Comparison of ENCODE assay signal across 31 mouse cellular contexts in the genomic region with DNA sequence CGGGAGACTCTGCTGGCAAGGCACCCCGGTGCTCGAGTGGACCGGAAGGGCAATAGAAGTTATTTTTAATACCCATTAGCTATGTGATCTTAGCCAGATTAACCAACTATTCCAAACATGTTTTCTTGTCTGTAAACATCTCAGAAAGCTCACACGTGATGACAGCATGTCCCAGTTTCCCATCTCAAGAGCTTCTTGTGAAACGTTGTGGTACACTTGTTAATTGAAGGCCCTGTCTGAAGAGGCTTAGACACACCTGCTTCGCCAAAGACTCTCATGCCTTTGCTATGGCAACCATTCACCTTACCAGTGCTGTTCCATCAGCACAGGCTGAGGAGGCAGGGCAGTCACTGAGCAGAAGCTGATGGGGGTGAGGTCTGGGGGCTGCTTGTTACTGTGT.
DNase-seq lines count a peak whose midpoint lies in the region; ATAC-seq and TF ChIP-seq lines count a peak whose summit lies in the region.
"Had no signal": no experiment of that assay in that cellular context is flagged by ENCODE, and none has a peak within 500 bp of the region (broad histone marks: within the 10 kb centered on the region; RNA-seq: fewer than 3 reads in every experiment).

No protein-coding gene starts in this region.

- H3K27ac ChIP-seq in forebrain, embryonic 13.5 days = no peak overlapping the region
- H3K27ac ChIP-seq in thymus, adult 2 months (ENCODE audit: control insufficient read depth, insufficient read depth, low read length) = no peak overlapping the region
- H3K27ac ChIP-seq: embryonic facial prominence, embryonic 10.5 days; embryonic facial prominence, embryonic 13.5 days; gastrocnemius, adult 2 months; hindbrain, embryonic 10.5 days; hindbrain, embryonic 14.5 days; hindbrain, postnatal 0 days had no signal

- ATAC-seq in forebrain, embryonic 13.5 days = no peak
- ATAC-seq: forebrain, embryonic 14.5 days; forebrain, postnatal 0 days; hindbrain, postnatal 0 days; inflammation-experienced regulatory T-cells, adult 6 months; Patski had no signal

- no peak for TF ChIP-seq POLR2A in lung, adult 2 months (IDR thresholded peaks at IDR 0.05; ENCODE audit: borderline replicate concordance, extremely low read depth, low read depth, low read length)
- TF ChIP-seq POLR2A in thymus, adult 2 months (IDR thresholded peaks at IDR 0.05; ENCODE audit: control insufficient read depth, extremely low read depth, insufficient read depth, low read length, poor library complexity) = no peak

- WGBS in lung, adult 2 months = 54% methylated on average over 7 of the region's 7 CpGs
- 84% methylated on average over 7 of the region's 7 CpGs for WGBS in forebrain, embryonic 13.5 days
- 92% methylated on average over 7 of the region's 7 CpGs for WGBS in thymus, adult 2 months

- no peaks in the 10 kb centered on the region for H3K9me3 ChIP-seq in forebrain, embryonic 13.5 days (replicated peaks)
- H3K9me3 ChIP-seq: embryonic facial prominence, embryonic 10.5 days; embryonic facial prominence, embryonic 13.5 days; G1E; hindbrain, embryonic 10.5 days had no signal

- no peak for TF ChIP-seq CTCF in lung, adult 2 months (IDR thresholded peaks at IDR 0.05; ENCODE audit: insufficient read depth, low read length)
- no peak for TF ChIP-seq CTCF in thymus, adult 2 months (IDR thresholded peaks at IDR 0.05; ENCODE audit: borderline replicate concordance, control insufficient read depth, extremely low read depth, insufficient read depth, low read length, poor library complexity)

- peak; percentile 50 for DNase-seq in lung, adult 2 months
- peak; percentile 47 for DNase-seq in lung, postnatal 10 days
- peak; percentile 87 for DNase-seq in lung, postnatal 36 days
- DNase-seq in cerebellum, postnatal 4 days (ENCODE audit: low spot score in 2 of 2) = no peak
- DNase-seq in thymus, adult 2 months = no peak
- DNase-seq: adrenal gland, adult 2 months; adrenal gland, postnatal 14 days; B cell, adult 2 months; cerebellum, adult 11 months; cerebellum, adult 2 months; cerebellum, adult 9-11 months; cerebellum, postnatal 25 days; embryo, embryonic 11 days; forebrain, postnatal 0 days; gastrocnemius, adult 2 months; gastrocnemius, postnatal 14 days; heart, adult 11 months; heart, postnatal 36 days had no signal

- H3K9ac ChIP-seq in forebrain, embryonic 13.5 days = no peak overlapping the region
- H3K9ac ChIP-seq: embryonic facial prominence, embryonic 13.5 days; forebrain, postnatal 0 days; hindbrain, embryonic 14.5 days had no signal

- H3K27me3 ChIP-seq in forebrain, embryonic 13.5 days = no peaks in the 10 kb centered on the region
- H3K27me3 ChIP-seq in thymus, adult 2 months (ENCODE audit: control insufficient read depth, insufficient read depth, low read length) = no peaks in the 10 kb centered on the region
- H3K27me3 ChIP-seq: CH12.LX; embryonic facial prominence, embryonic 13.5 days; Patski had no signal

- H3K4me3 ChIP-seq in lung, adult 2 months (replicated peaks; ENCODE audit: extremely low read depth, low read depth, low read length) = no peak overlapping the region
- H3K4me3 ChIP-seq in forebrain, embryonic 13.5 days = no peak overlapping the region
- H3K4me3 ChIP-seq in thymus, adult 2 months (ENCODE audit: control insufficient read depth, insufficient read depth, low read length) = no peak overlapping the region
- H3K4me3 ChIP-seq: embryonic facial prominence, embryonic 10.5 days; embryonic facial prominence, embryonic 13.5 days; erythroblast, embryonic 14.5 days; gastrocnemius, adult 2 months; hindbrain, embryonic 10.5 days had no signal

- H3K4me2 ChIP-seq in forebrain, embryonic 13.5 days = no peak overlapping the region
- H3K4me2 ChIP-seq: embryonic facial prominence, embryonic 13.5 days; heart, embryonic 11.5 days; hindbrain, embryonic 14.5 days had no signal

- no peaks in the 10 kb centered on the region for H3K36me3 ChIP-seq in forebrain, embryonic 13.5 days (ENCODE audit: poor library complexity, severe bottlenecking)
- H3K36me3 ChIP-seq in thymus, adult 2 months (ENCODE audit: control insufficient read depth, insufficient read depth, low read length) = no peaks in the 10 kb centered on the region
- H3K36me3 ChIP-seq: embryonic facial prominence, embryonic 10.5 days; embryonic facial prominence, embryonic 13.5 days; G1E; hindbrain, embryonic 10.5 days had no signal

- H3K4me1 ChIP-seq in lung, adult 2 months (ENCODE audit: control insufficient read depth, insufficient read depth, low read length) = peaks cover 3% of the 10 kb centered on the region; the same call in 1 of the 2 replicates
- H3K4me1 ChIP-seq in forebrain, embryonic 13.5 days = 0 out of 2 replicates have a peak, but pooled peaks cover 12% of the 10 kb centered on the region
- no peaks in the 10 kb centered on the region for H3K4me1 ChIP-seq in thymus, adult 2 months (replicated peaks; ENCODE audit: control insufficient read depth, insufficient read depth, low read length)

Comparison
In these comparisons a context has a peak if more than half of its experiments do, and no peak if none do; other contexts are left out.
1. DNase-seq: peak in lung, adult 2 months (single experiment), lung, postnatal 10 days (single experiment) and lung, postnatal 36 days (single experiment); none in cerebellum, postnatal 4 days (0 of 2) and thymus, adult 2 months (single experiment).